Mouse (Mus musculus): ENCODE data around the gene Dlgap4. TPM values are rescaled to one million over a fixed set of nuclear protein-coding genes. Genes with fewer than 3 reads are reported as not detected.

Dlgap4 gene
- polyA plus RNA-seq, 1 experiment = 116 TPM

DNA sequence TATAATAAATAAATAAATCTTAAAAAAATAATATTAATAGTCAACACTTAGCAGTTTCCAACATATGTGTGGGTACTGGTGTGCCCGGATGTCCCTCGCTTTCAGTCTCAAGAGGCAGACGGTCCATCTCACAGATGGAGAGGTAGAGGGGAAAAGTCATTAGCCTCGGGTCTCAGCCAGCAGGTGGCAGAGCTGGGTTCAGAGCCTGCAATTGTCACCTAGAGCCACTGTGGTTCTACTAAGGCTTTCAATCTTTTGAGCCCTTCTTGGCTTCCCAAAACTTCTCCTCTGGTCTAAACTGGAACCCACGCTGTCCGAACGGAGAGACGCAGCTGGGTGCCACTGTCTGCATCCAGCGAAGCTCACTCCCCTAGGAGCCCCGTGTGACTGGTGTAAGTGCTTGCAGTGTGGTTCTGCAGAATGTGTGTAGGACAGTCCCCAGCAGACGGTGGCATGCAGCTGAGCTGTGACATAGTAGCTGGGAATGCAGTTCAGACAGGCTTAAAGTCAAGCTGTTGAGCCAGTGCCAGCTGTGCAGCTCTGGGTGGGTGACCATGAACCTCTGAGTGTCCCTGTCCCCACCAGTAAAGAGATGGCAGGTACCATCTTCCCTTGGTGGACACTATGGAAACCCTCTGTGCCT is 29.2 kb upstream of the Dlgap4 start:
- TF ChIP-seq CTCF (IDR thresholded peaks at IDR 0.05; ENCODE audit: insufficient read depth, low read length) (peak; percentile 45), POLR2A (IDR thresholded peaks at IDR 0.05; ENCODE audit: borderline replicate concordance, extremely low read depth, low read depth, low read length) (no peak)
- DNase-seq = no peak
- no peak overlapping the region for H3K4me3 ChIP-seq (replicated peaks; ENCODE audit: extremely low read depth, low read depth, low read length)
- WGBS = 52% methylated on average over 11 of the region's 11 CpGs
- no peaks in the 10 kb centered on the region for H3K4me1 ChIP-seq (ENCODE audit: control insufficient read depth, insufficient read depth, low read length)

DNA sequence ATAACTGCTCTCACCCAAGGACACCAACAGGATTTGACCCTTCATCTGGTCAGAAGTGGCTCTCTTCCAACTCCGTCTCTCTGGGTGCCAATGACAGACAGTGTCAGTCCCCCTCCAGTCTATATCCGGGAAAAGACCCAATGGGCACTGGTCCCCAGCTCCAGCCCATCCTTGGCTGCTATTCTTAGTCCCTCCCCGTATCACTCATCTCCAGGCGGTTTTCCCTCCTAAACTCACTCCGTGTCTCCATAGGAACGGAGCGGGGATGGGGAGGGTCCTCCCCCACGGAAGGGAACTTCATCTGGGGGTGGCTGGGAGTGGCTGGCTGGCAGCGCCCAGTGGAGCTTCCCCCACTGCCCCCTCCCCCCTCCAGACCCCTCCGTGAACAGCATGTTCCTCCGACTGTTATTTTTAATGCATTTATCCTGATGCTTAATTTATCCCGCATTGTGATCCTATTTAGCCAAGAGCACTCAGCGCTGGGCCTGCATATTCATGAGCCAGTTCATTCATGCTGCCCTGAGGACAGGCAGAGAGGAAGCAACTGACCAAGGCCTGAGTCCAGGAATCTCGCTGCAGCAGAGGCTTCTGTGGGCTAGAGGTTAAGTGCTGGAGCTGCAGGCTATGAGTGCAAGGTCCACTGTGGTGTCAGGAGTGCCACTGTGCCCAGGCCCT is 28.6 kb upstream of the Dlgap4 start:
- no peak for DNase-seq
- no peak for TF ChIP-seq POLR2A (IDR thresholded peaks at IDR 0.05; ENCODE audit: borderline replicate concordance, extremely low read depth, low read depth, low read length)
- no peak for TF ChIP-seq CTCF (IDR thresholded peaks at IDR 0.05; ENCODE audit: insufficient read depth, low read length)

DNA sequence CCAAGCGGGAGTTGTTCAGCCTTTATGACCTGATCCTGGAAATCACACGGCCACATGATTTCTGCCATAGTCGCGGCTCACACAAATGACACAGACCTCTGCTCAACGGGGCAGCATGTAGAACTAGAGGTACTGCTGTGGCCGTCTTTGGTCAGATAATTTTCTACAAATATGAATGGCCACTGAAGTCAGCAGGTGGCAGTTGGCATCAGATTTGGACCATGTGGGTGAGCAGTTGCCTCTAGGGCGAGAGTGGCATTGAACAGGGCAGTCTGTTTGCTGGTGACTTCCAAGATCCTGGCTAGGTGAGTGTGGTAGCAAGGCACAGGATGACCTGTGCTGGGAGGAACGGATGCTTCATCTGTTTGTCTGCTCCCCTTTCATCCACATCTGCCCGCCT is 24.0 kb upstream of the Dlgap4 start:
- TF ChIP-seq CTCF (IDR thresholded peaks at IDR 0.05; ENCODE audit: insufficient read depth, low read length) (no peak), POLR2A (IDR thresholded peaks at IDR 0.05; ENCODE audit: borderline replicate concordance, extremely low read depth, low read depth, low read length) (no peak)
- Histone ChIP-seq H3K4me3 (replicated peaks; ENCODE audit: extremely low read depth, low read depth, low read length) (no peak overlapping the region), H3K4me1 (ENCODE audit: control insufficient read depth, insufficient read depth, low read length) (no peaks in the 10 kb centered on the region)
- 87% methylated on average over 9 of the region's 9 CpGs for WGBS
- DNase-seq = no peak

More for the DNA sequence above, 28.6 kb upstream of the Dlgap4 start:
- Histone ChIP-seq H3K4me1 (ENCODE audit: control insufficient read depth, insufficient read depth, low read length) (no peaks in the 10 kb centered on the region), H3K4me3 (replicated peaks; ENCODE audit: extremely low read depth, low read depth, low read length) (no peak overlapping the region)
- 44% methylated on average over 14 of the region's 14 CpGs for WGBS

DNA sequence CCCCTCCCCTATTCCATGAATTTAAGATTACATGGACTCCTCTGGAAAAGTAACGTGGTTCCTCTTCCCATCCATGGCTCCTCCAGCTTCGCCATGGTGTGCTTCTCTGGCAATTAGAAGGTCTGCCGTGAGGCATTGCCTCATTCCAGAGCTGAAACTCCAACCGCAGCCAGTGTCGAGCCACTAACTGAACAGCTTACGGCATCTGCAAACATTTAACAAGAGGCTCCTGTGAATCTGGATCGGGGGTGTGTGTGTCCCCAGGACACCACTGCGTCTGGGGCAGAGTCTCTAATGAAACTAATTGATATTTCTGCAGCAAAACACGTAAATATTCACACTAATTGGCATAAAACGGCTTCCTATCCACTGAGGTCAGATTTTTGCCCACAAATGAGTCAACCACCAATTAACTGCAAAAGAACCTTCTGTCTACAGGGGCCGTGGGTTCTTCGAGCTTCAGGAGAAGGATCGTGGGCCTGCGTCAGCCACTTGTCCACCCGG is 18.5 kb upstream of the Dlgap4 start:
- TF ChIP-seq POLR2A (IDR thresholded peaks at IDR 0.05; ENCODE audit: borderline replicate concordance, extremely low read depth, low read depth, low read length) = no peak
- TF ChIP-seq CTCF (IDR thresholded peaks at IDR 0.05; ENCODE audit: insufficient read depth, low read length) = no peak
- H3K4me3 ChIP-seq (replicated peaks; ENCODE audit: extremely low read depth, low read depth, low read length) = no peak overlapping the region
- 58% methylated on average over 15 of the region's 15 CpGs for WGBS
- H3K4me1 ChIP-seq (ENCODE audit: control insufficient read depth, insufficient read depth, low read length) = no peaks in the 10 kb centered on the region
- no peak for DNase-seq

DNA sequence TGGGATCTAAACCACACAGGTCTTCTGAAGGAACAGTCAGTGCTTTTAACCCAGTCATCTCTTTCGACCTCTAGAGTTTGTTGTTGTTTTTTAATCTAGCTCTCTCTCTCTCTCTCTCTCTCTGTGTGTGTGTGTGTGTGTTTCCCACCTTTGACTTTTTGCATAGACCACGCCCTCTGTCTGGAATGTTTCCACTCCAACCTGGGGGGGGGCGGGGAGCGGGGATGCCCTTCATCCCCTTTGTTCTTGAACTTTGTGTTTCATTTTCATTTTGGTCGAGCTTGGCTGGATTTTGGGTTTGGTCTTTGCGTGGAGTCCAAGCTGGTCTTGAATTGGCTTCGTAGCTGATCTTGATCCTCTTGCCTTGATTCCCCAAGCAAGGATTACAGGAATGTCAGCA is 10.9 kb upstream of the Dlgap4 start:
- Histone ChIP-seq H3K4me1 (ENCODE audit: control insufficient read depth, insufficient read depth, low read length) (no peaks in the 10 kb centered on the region), H3K4me3 (replicated peaks; ENCODE audit: extremely low read depth, low read depth, low read length) (no peak overlapping the region)
- DNase-seq = no peak
- WGBS = 66% methylated on average over 7 of the region's 7 CpGs
- TF ChIP-seq POLR2A (IDR thresholded peaks at IDR 0.05; ENCODE audit: borderline replicate concordance, extremely low read depth, low read depth, low read length) = no peak
- TF ChIP-seq CTCF (IDR thresholded peaks at IDR 0.05; ENCODE audit: insufficient read depth, low read length) = no peak

DNA sequence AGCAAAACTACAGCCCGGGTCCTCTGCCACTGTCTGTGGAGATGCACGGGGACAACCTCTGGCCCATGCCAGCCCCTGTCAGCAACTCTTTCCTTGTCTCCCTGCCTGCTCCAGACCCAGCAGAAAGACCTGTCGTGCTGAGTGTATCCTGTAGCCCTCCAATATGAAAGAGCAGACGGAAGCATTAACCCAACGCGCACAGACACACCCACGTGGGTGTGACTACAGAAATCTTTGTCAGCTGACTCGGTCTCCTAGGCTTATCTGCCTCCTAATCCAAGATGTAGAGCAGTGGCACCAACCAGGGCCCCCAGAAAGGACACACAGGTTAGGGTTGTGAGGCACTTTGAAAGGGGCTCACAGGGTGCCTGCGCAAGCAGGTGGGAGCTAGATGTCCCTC is 9.8 kb upstream of the Dlgap4 start:
- no peaks in the 10 kb centered on the region for H3K4me1 ChIP-seq (ENCODE audit: control insufficient read depth, insufficient read depth, low read length)
- TF ChIP-seq CTCF (IDR thresholded peaks at IDR 0.05; ENCODE audit: insufficient read depth, low read length) (no peak), POLR2A (IDR thresholded peaks at IDR 0.05; ENCODE audit: borderline replicate concordance, extremely low read depth, low read depth, low read length) (no peak)
- no peak for DNase-seq
- H3K4me3 ChIP-seq (replicated peaks; ENCODE audit: extremely low read depth, low read depth, low read length) = no peak overlapping the region
- 73% methylated on average over 9 of the region's 9 CpGs for WGBS

DNA sequence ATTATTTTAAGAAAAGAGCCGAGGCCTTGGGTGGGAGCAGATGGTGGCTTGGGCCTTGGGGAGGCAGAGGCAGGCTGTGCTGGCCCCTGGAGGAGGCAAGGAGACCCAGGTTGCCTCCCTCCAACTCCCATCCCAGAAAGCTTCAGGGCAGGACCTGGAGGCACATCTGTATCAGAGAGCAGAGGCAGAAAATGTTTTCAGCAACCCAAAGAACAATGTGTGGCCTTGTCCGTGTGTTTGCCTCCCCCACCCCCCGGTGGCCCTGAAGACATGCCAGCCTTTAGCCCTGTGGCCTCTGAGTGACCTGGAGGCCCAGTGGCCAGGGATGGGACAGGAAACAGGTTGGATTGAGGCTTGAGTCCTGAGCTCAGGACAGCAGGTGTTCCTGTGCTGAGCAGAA is 8.4 kb upstream of the Dlgap4 start:
- no peak for DNase-seq
- Histone ChIP-seq H3K4me1 (ENCODE audit: control insufficient read depth, insufficient read depth, low read length) (no peaks in the 10 kb centered on the region), H3K4me3 (replicated peaks; ENCODE audit: extremely low read depth, low read depth, low read length) (no peak overlapping the region)
- TF ChIP-seq POLR2A (IDR thresholded peaks at IDR 0.05; ENCODE audit: borderline replicate concordance, extremely low read depth, low read depth, low read length) = no peak
- no peak for TF ChIP-seq CTCF (IDR thresholded peaks at IDR 0.05; ENCODE audit: insufficient read depth, low read length)
- 56% methylated on average over 3 of the region's 3 CpGs for whole genome bisulfite sequencing

DNA sequence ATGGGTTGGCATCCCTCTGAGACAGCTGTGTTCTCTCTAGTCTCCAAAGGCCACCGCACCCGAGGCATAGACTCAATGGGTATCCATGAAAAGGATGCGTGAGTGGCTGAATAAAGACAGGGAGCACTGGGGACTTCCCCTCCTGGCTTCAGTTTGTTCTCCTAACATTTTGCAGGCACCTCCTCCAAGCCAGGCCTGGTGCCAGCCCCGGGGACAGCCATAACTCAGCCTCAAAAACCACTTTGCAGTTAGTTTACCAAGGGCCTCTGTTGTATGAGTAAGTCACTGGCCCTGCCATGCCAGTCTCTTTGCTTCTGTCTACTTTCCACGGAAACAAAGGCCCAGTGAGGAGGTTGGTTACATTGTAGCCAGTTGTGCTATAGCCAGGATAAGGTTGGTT is 7.5 kb upstream of the Dlgap4 start:
- no peak for TF ChIP-seq POLR2A (IDR thresholded peaks at IDR 0.05; ENCODE audit: borderline replicate concordance, extremely low read depth, low read depth, low read length)
- TF ChIP-seq CTCF (IDR thresholded peaks at IDR 0.05; ENCODE audit: insufficient read depth, low read length) = no peak
- DNase-seq = no peak
- H3K4me1 ChIP-seq (ENCODE audit: control insufficient read depth, insufficient read depth, low read length) = no peaks in the 10 kb centered on the region
- no peak overlapping the region for H3K4me3 ChIP-seq (replicated peaks; ENCODE audit: extremely low read depth, low read depth, low read length)
- WGBS = 64% methylated on average over 5 of the region's 5 CpGs

DNA sequence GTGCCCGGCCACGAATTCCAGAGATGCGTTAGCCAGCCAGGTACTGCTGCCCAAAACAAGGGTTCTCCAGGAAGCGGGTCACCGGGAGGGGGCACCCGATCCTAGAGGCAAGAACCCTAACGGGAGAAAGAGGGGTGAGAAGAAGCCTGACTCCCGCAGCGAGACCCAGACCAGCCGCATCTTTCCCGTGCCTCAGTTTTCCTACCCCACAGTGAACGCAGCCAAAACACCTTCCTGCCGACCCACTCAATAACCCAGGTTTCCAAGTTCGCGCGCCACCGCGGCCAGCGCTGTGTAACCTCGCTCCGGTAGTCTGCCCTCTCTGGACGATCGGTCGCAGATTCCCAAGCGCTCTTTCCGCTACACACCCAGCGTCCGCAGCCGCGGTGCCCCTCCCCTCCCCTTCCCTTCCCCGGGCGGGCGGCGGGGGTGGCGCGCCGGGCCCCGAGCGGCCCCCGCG is 394 bp upstream of the Dlgap4 start:
- 2% methylated on average over 41 of the region's 41 CpGs for WGBS
- H3K4me1 ChIP-seq (ENCODE audit: control insufficient read depth, insufficient read depth, low read length) = peaks cover 3% of the 10 kb centered on the region; the same call in 1 of the 2 replicates
- peak overlapping the region; percentile 36 for H3K4me3 ChIP-seq (replicated peaks; ENCODE audit: extremely low read depth, low read depth, low read length)
- no peak for TF ChIP-seq POLR2A (IDR thresholded peaks at IDR 0.05; ENCODE audit: borderline replicate concordance, extremely low read depth, low read depth, low read length)
- peak; percentile 26; the same call in 1 of the 2 replicates for TF ChIP-seq CTCF (IDR thresholded peaks at IDR 0.05; ENCODE audit: insufficient read depth, low read length)
- DNase-seq = peak; percentile 36

DNA sequence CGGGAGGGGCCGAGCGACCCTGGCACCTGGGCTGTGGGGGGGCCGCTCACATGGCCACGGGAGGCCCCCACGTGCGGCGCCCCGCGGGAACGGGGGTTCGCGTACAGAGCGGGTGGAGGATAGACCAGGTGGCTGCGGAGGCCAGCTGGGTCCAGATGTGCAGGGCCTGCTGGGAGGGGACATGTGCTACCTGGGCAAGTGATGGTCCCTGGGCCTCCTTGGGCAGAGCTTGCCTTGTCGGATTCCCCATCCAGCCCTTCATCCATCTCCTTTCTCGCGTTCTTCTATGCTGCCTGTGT is 702 bp downstream of the Dlgap4 start:
- peaks cover 3% of the 10 kb centered on the region; the same call in 1 of the 2 replicates for H3K4me1 ChIP-seq (ENCODE audit: control insufficient read depth, insufficient read depth, low read length)
- 3% methylated on average over 18 of the region's 18 CpGs for WGBS
- TF ChIP-seq POLR2A (IDR thresholded peaks at IDR 0.05; ENCODE audit: borderline replicate concordance, extremely low read depth, low read depth, low read length) (no peak), CTCF (IDR thresholded peaks at IDR 0.05; ENCODE audit: insufficient read depth, low read length) (no peak)
- H3K4me3 ChIP-seq (replicated peaks; ENCODE audit: extremely low read depth, low read depth, low read length) = no peak overlapping the region
- no peak for DNase-seq

Data from lung, adult 2 months (tissue).